Comparison of ENCODE assay signal across 11 mouse cellular contexts in genomic region chr4:107019027-107019426, GRCm38 (mm10). TPM values are rescaled to one million over a fixed set of nuclear protein-coding genes. Genes with fewer than 3 reads are reported as not detected.
DNase-seq lines count a peak whose midpoint lies in the region; ATAC-seq and TF ChIP-seq lines count a peak whose summit lies in the region.
"Had no signal": no experiment of that assay in that cellular context is flagged by ENCODE, and none has a peak within 500 bp of the region (broad histone marks: within the 10 kb centered on the region; RNA-seq: fewer than 3 reads in every experiment).

No protein-coding gene starts in this region.

- no peak overlapping the region for H3K4me3 ChIP-seq in heart, embryonic 12.5 days
- no peak overlapping the region for H3K4me3 ChIP-seq in heart, embryonic 11.5 days (ENCODE audit: low read depth, low read length)
- H3K4me3 ChIP-seq in brown adipose tissue, adult 24 weeks (ENCODE audit: insufficient read depth, low read depth, low read length), result no peak overlapping the region
- H3K4me3 ChIP-seq in heart, postnatal 0 days (ENCODE audit: low read depth, low read length), result no peak overlapping the region
- H3K4me3 ChIP-seq in neural tube, embryonic 12.5 days, result no peak overlapping the region
- H3K4me3 ChIP-seq: embryonic facial prominence, embryonic 13.5 days; stomach, embryonic 15.5 days had no signal

- H3K4me1 ChIP-seq in heart, embryonic 12.5 days (replicated peaks), result peaks cover 76% of the 10 kb centered on the region
- peaks cover 47% of the 10 kb centered on the region for H3K4me1 ChIP-seq in heart, embryonic 11.5 days (ENCODE audit: control insufficient read depth, insufficient read depth, low read length)
- H3K4me1 ChIP-seq in brown adipose tissue, adult 24 weeks (ENCODE audit: control insufficient read depth, insufficient read depth, insufficient read length, low read length), result peaks cover 28% of the 10 kb centered on the region
- peaks cover 33% of the 10 kb centered on the region for H3K4me1 ChIP-seq in heart, postnatal 0 days (ENCODE audit: control insufficient read depth, insufficient read depth)
- H3K4me1 ChIP-seq in neural tube, embryonic 12.5 days, result peaks cover 94% of the 10 kb centered on the region

- WGBS in heart, embryonic 12.5 days, result 40% methylated on average over 7 of the region's 7 CpGs
- 69% methylated on average over 7 of the region's 7 CpGs for WGBS in heart, embryonic 11.5 days (ENCODE audit: insufficient replicate concordance)
- WGBS in heart, postnatal 0 days, result 38% methylated on average over 7 of the region's 7 CpGs
- 25% methylated on average over 7 of the region's 7 CpGs for WGBS in neural tube, embryonic 12.5 days

- 0 out of 2 replicates have a peak overlapping the region, but pooled peaks have one; percentile 9 for H3K9ac ChIP-seq in heart, embryonic 12.5 days
- no peak overlapping the region for H3K9ac ChIP-seq in heart, embryonic 11.5 days (ENCODE audit: low read depth, low read length)
- no peak overlapping the region for H3K9ac ChIP-seq in heart, postnatal 0 days (replicated peaks; ENCODE audit: low read depth, low read length)
- H3K9ac ChIP-seq in neural tube, embryonic 12.5 days, result no peak overlapping the region
- H3K9ac ChIP-seq: embryonic facial prominence, embryonic 13.5 days; liver, embryonic 14.5 days; stomach, embryonic 15.5 days had no signal

- no peak for TF ChIP-seq EP300 in heart, postnatal 0 days (IDR thresholded peaks at IDR 0.05; ENCODE audit: low read depth)

- ATAC-seq in heart, embryonic 12.5 days (ENCODE audit: insufficient number of reproducible peaks, low FRiP score), result no peak
- ATAC-seq in heart, embryonic 11.5 days (replicated peaks; ENCODE audit: insufficient number of reproducible peaks, low FRiP score, low TSS enrichment), result no peak
- ATAC-seq in heart, postnatal 0 days (ENCODE audit: insufficient read depth, low read depth), result peak; percentile 50; the same call in 1 of the 2 replicates
- ATAC-seq in neural tube, embryonic 12.5 days (ENCODE audit: low FRiP score, low read depth), result no peak
- no peak for ATAC-seq in monocyte, adult 5-6 weeks (replicated peaks; ENCODE audit: insufficient number of reproducible peaks, low FRiP score, low TSS enrichment, poor library complexity, severe bottlenecking)

- DNase-seq in heart, postnatal 0 days (ENCODE audit: low spot score), result no peak
- DNase-seq in layer of hippocampus, postnatal 10 days (ENCODE audit: low spot score in 2 of 2), result peak; percentile 53 to 56
- DNase-seq in natural killer cell, adult 2 months (ENCODE audit: low spot score in 2 of 2), result no peak

- H3K27ac ChIP-seq in heart, embryonic 12.5 days (ENCODE audit: poor library complexity, severe bottlenecking), result peak overlapping the region; percentile 36; the same call in 1 of the 2 replicates
- no peak overlapping the region; the same call in 1 of the 2 replicates for H3K27ac ChIP-seq in heart, embryonic 11.5 days (ENCODE audit: low read depth, low read length)
- H3K27ac ChIP-seq in brown adipose tissue, adult 24 weeks (replicated peaks; ENCODE audit: low read depth, low read length), result peak overlapping the region; percentile 72
- H3K27ac ChIP-seq in heart, postnatal 0 days (ENCODE audit: low read depth), result peak overlapping the region; percentile 56
- peak overlapping the region; percentile 34; the same call in 1 of the 2 replicates for H3K27ac ChIP-seq in neural tube, embryonic 12.5 days
- H3K27ac ChIP-seq: embryonic facial prominence, embryonic 13.5 days; liver, embryonic 14.5 days; stomach, embryonic 15.5 days had no signal

- no peak for TF ChIP-seq CTCF in heart, postnatal 0 days (IDR thresholded peaks at IDR 0.05; ENCODE audit: low read depth)

- H3K9me3 ChIP-seq in heart, embryonic 12.5 days (replicated peaks), result no peaks in the 10 kb centered on the region
- H3K9me3 ChIP-seq in heart, embryonic 11.5 days (replicated peaks; ENCODE audit: control insufficient read depth, low read length), result no peaks in the 10 kb centered on the region
- no peaks in the 10 kb centered on the region for H3K9me3 ChIP-seq in heart, postnatal 0 days (replicated peaks; ENCODE audit: control insufficient read depth, low read length)
- no peaks in the 10 kb centered on the region for H3K9me3 ChIP-seq in neural tube, embryonic 12.5 days
- H3K9me3 ChIP-seq: embryonic facial prominence, embryonic 13.5 days; stomach, embryonic 15.5 days had no signal

- no peak overlapping the region for H3K4me2 ChIP-seq in heart, embryonic 12.5 days
- no peak overlapping the region for H3K4me2 ChIP-seq in heart, embryonic 11.5 days
- no peak overlapping the region for H3K4me2 ChIP-seq in heart, postnatal 0 days (ENCODE audit: low read depth, low read length)
- 0 out of 2 replicates have a peak overlapping the region, but pooled peaks have one; percentile 16 for H3K4me2 ChIP-seq in neural tube, embryonic 12.5 days (replicated peaks)
- H3K4me2 ChIP-seq: embryonic facial prominence, embryonic 13.5 days; stomach, embryonic 15.5 days had no signal

- H3K27me3 ChIP-seq in heart, embryonic 12.5 days (replicated peaks), result no peaks in the 10 kb centered on the region
- no peaks in the 10 kb centered on the region for H3K27me3 ChIP-seq in heart, embryonic 11.5 days (ENCODE audit: control insufficient read depth, insufficient read depth, low read length)
- H3K27me3 ChIP-seq in heart, postnatal 0 days (ENCODE audit: control insufficient read depth, insufficient read depth, low read length), result no peaks in the 10 kb centered on the region
- no peaks in the 10 kb centered on the region for H3K27me3 ChIP-seq in neural tube, embryonic 12.5 days (replicated peaks)
- H3K27me3 ChIP-seq: embryonic facial prominence, embryonic 13.5 days; stomach, embryonic 15.5 days had no signal

- H3K36me3 ChIP-seq in heart, embryonic 12.5 days, result 0 out of 2 replicates have a peak, but pooled peaks cover 4% of the 10 kb centered on the region
- H3K36me3 ChIP-seq in heart, embryonic 11.5 days (ENCODE audit: control insufficient read depth, insufficient read depth, low read length), result 0 out of 2 replicates have a peak, but pooled peaks cover 3% of the 10 kb centered on the region
- H3K36me3 ChIP-seq in heart, postnatal 0 days (replicated peaks; ENCODE audit: control insufficient read depth, insufficient read depth, low read length), result no peaks in the 10 kb centered on the region
- H3K36me3 ChIP-seq in neural tube, embryonic 12.5 days, result peaks cover 7% of the 10 kb centered on the region; the same call in 1 of the 2 replicates
- H3K36me3 ChIP-seq: stomach, embryonic 15.5 days had no signal

RNA-seq across cellular contexts. Expression of gene Mrpl37, which starts 47.6 kb away (rescaled TPM):
- polyA plus RNA-seq in heart, embryonic 12.5 days (2016; fragmentation: Nextera tagmentation; extraction: Ambion mirVana), result 84.4 and 87.0 TPM in 2 replicates
- 108 and 113 TPM in 2 replicates for polyA plus RNA-seq in heart, embryonic 11.5 days (2014; fragmentation: Nextera tagmentation; extraction: Ambion mirVana)
- 104 and 107 TPM in 2 replicates for polyA plus RNA-seq in brown adipose tissue, adult 24 weeks (2012; ENCODE audit: insufficient read depth, insufficient read length, missing spikeins)
- total RNA-seq in heart, postnatal 0 days (2014; rRNA removed; ENCODE audit: low replicate concordance), result 59.9 and 66.0 TPM in 2 replicates
- 87.3 and 89.5 TPM in 2 replicates for polyA plus RNA-seq in heart, postnatal 0 days (2015; fragmentation: Nextera tagmentation; extraction: Ambion mirVana)
- total RNA-seq in layer of hippocampus, postnatal 10 days (2021), result 10 to 100 TPM; 63.5 to 74.0 TPM
- 94.2 and 95.4 TPM in 2 replicates for polyA plus RNA-seq in neural tube, embryonic 12.5 days (2016; fragmentation: Nextera tagmentation; extraction: Ambion mirVana)
- total RNA-seq in monocyte, adult 5-6 weeks (2017), result 11.1 to 25.7 TPM (median 18.3 TPM) in 3 replicates

RNA-seq across cellular contexts. Expression of gene Cyb5rl, which starts 47.8 kb away (rescaled TPM):
- polyA plus RNA-seq in heart, embryonic 12.5 days (2016; fragmentation: Nextera tagmentation; extraction: Ambion mirVana), result 4.5 and 5.9 TPM in 2 replicates
- polyA plus RNA-seq in heart, embryonic 11.5 days (2014; fragmentation: Nextera tagmentation; extraction: Ambion mirVana), result 3.2 and 3.7 TPM in 2 replicates
- polyA plus RNA-seq in brown adipose tissue, adult 24 weeks (2012; ENCODE audit: insufficient read depth, insufficient read length, missing spikeins), result 5.2 and 12.3 TPM in 2 replicates
- total RNA-seq in heart, postnatal 0 days (2014; rRNA removed; ENCODE audit: low replicate concordance), result 2.4 and 33.0 TPM in 2 replicates
- polyA plus RNA-seq in heart, postnatal 0 days (2015; fragmentation: Nextera tagmentation; extraction: Ambion mirVana), result 5.0 and 5.8 TPM in 2 replicates
- total RNA-seq in layer of hippocampus, postnatal 10 days (2021), result 10 to 100 TPM in 1 of 2 experiments, 1 to 10 TPM in 1; 9.6 to 10.5 TPM
- polyA plus RNA-seq in neural tube, embryonic 12.5 days (2016; fragmentation: Nextera tagmentation; extraction: Ambion mirVana), result 4.3 and 5.2 TPM in 2 replicates
- total RNA-seq in monocyte, adult 5-6 weeks (2017), result 0.64 to 7.9 TPM (median 1.5 TPM) in 3 replicates

Comparison
In these comparisons a context has a peak if more than half of its experiments do, and no peak if none do; other contexts are left out.
1. DNase-seq: peak in layer of hippocampus, postnatal 10 days (2 of 2); none in heart, postnatal 0 days (single experiment) and natural killer cell, adult 2 months (0 of 2).